ENCODE assay signal across 9 mouse cellular contexts in genomic region chr5:35551855-35552837, GRCm38 (mm10). TPM values are rescaled to one million over a fixed set of nuclear protein-coding genes. Genes with fewer than 3 reads are reported as not detected.
A peak's percentile ranks its signal among the peaks of the same experiment; 100 is the strongest.
DNase-seq lines count a peak whose midpoint lies in the region; ATAC-seq lines count a peak whose summit lies in the region.
"Had no signal": no experiment of that assay in that cellular context is flagged by ENCODE, and none has a peak within 500 bp of the region (broad histone marks: within the 10 kb centered on the region; RNA-seq: fewer than 3 reads in every experiment).

No protein-coding gene starts in this region.

- H3K27me3 ChIP-seq in heart, embryonic 10.5 days (ENCODE audit: insufficient read depth, poor library complexity, severe bottlenecking), result no peaks in the 10 kb centered on the region
- H3K27me3 ChIP-seq in intestine, embryonic 15.5 days (replicated peaks), result no peaks in the 10 kb centered on the region
- H3K27me3 ChIP-seq in midbrain, embryonic 14.5 days (ENCODE audit: control insufficient read depth, insufficient read depth, low read length), result no peaks in the 10 kb centered on the region

- H3K4me1 ChIP-seq in heart, embryonic 10.5 days, result no peaks in the 10 kb centered on the region
- H3K4me1 ChIP-seq in intestine, embryonic 15.5 days (replicated peaks), result peaks cover 11% of the 10 kb centered on the region; the same call in 1 of the 2 replicates
- H3K4me1 ChIP-seq in midbrain, embryonic 14.5 days (ENCODE audit: control insufficient read depth, insufficient read depth, low read length), result no peaks in the 10 kb centered on the region

- H3K9ac ChIP-seq in intestine, embryonic 15.5 days, result no peak overlapping the region
- no peak overlapping the region for H3K9ac ChIP-seq in midbrain, embryonic 14.5 days (replicated peaks; ENCODE audit: low read length)

- 41% methylated on average over 7 of the region's 7 CpGs for WGBS in heart, embryonic 10.5 days
- 43% methylated on average over 7 of the region's 7 CpGs for WGBS in intestine, embryonic 15.5 days
- WGBS in midbrain, embryonic 14.5 days, result 52% methylated on average over 7 of the region's 7 CpGs

- peak; percentile 69 for ATAC-seq in intestine, embryonic 15.5 days
- no peak for ATAC-seq in midbrain, embryonic 14.5 days (ENCODE audit: low FRiP score, low TSS enrichment)

- no peak overlapping the region for H3K27ac ChIP-seq in heart, embryonic 10.5 days
- H3K27ac ChIP-seq in intestine, embryonic 15.5 days, result 0 out of 2 replicates have a peak overlapping the region, but pooled peaks have one; percentile 27
- H3K27ac ChIP-seq in midbrain, embryonic 14.5 days (replicated peaks; ENCODE audit: low read depth, low read length), result no peak overlapping the region

- H3K9me3 ChIP-seq in heart, embryonic 10.5 days, result no peaks in the 10 kb centered on the region
- H3K9me3 ChIP-seq in intestine, embryonic 15.5 days, result no peaks in the 10 kb centered on the region
- H3K9me3 ChIP-seq in midbrain, embryonic 14.5 days (ENCODE audit: control insufficient read depth, low read length), result no peaks in the 10 kb centered on the region

- H3K4me2 ChIP-seq in intestine, embryonic 15.5 days (replicated peaks), result no peak overlapping the region
- H3K4me2 ChIP-seq in midbrain, embryonic 14.5 days (ENCODE audit: low read length), result no peak overlapping the region
- H3K4me2 ChIP-seq: midbrain, embryonic 11.5 days had no signal

- peaks cover 20% of the 10 kb centered on the region for H3K36me3 ChIP-seq in heart, embryonic 10.5 days
- H3K36me3 ChIP-seq in intestine, embryonic 15.5 days, result peaks cover 9% of the 10 kb centered on the region; the same call in 1 of the 2 replicates
- H3K36me3 ChIP-seq in midbrain, embryonic 14.5 days (ENCODE audit: control insufficient read depth, insufficient read depth, low read length), result peaks cover 19% of the 10 kb centered on the region

- H3K4me3 ChIP-seq in heart, embryonic 10.5 days, result no peak overlapping the region
- H3K4me3 ChIP-seq in intestine, embryonic 15.5 days (replicated peaks), result no peak overlapping the region
- H3K4me3 ChIP-seq in midbrain, embryonic 14.5 days (replicated peaks; ENCODE audit: low read depth, low read length), result no peak overlapping the region

- DNase-seq in heart, adult 11 months, result peak; percentile 97
- no peak for DNase-seq in heart, embryonic 10.5 days (ENCODE audit: low spot score)
- peak; percentile 31 for DNase-seq in urinary bladder, postnatal 14 days (ENCODE audit: low spot score)
- DNase-seq in urinary bladder, adult 2 months (ENCODE audit: low spot score), result no peak
- no peak for DNase-seq in left cerebral cortex, adult 11 months (ENCODE audit: low spot score)
- no peak for DNase-seq in midbrain, embryonic 14.5 days
- DNase-seq in ovary, postnatal 14 days (ENCODE audit: low spot score), result no peak

RNA-seq across cellular contexts. Expression of gene Trmt44, which starts 22.7 kb away (rescaled TPM):
- 5.6 and 9.4 TPM in 2 replicates for polyA plus RNA-seq in heart, embryonic 10.5 days (2016; fragmentation: Nextera tagmentation; extraction: Ambion mirVana)
- 4.3 and 5.4 TPM in 2 replicates for polyA plus RNA-seq in urinary bladder, adult 2 months (2012; rRNA removed)
- 8.1 and 8.5 TPM in 2 replicates for polyA plus RNA-seq in intestine, embryonic 15.5 days (2015; fragmentation: Nextera tagmentation; extraction: Ambion mirVana)
- polyA plus RNA-seq in midbrain, embryonic 14.5 days (2014; fragmentation: Nextera tagmentation; extraction: Ambion mirVana), result 7.3 and 7.4 TPM in 2 replicates

RNA-seq across cellular contexts. Expression of gene Cpz, which starts 26.6 kb away (rescaled TPM):
- polyA plus RNA-seq in heart, embryonic 10.5 days (2016; fragmentation: Nextera tagmentation; extraction: Ambion mirVana), result 5.0 and 8.3 TPM in 2 replicates
- polyA plus RNA-seq in urinary bladder, adult 2 months (2012; rRNA removed), result 36.1 and 38.1 TPM in 2 replicates
- polyA plus RNA-seq in intestine, embryonic 15.5 days (2015; fragmentation: Nextera tagmentation; extraction: Ambion mirVana), result 13.5 and 13.9 TPM in 2 replicates
- polyA plus RNA-seq in midbrain, embryonic 14.5 days (2014; fragmentation: Nextera tagmentation; extraction: Ambion mirVana), result 0.79 TPM in 1 of 2 replicates, not detected in the other

RNA-seq across cellular contexts. Expression of gene Acox3, which starts 30.7 kb away (rescaled TPM):
- polyA plus RNA-seq in heart, embryonic 10.5 days (2016; fragmentation: Nextera tagmentation; extraction: Ambion mirVana), result 9.9 and 10.3 TPM in 2 replicates
- polyA plus RNA-seq in urinary bladder, adult 2 months (2012; rRNA removed), result 30.1 and 35.0 TPM in 2 replicates
- 13.2 and 13.8 TPM in 2 replicates for polyA plus RNA-seq in intestine, embryonic 15.5 days (2015; fragmentation: Nextera tagmentation; extraction: Ambion mirVana)
- polyA plus RNA-seq in midbrain, embryonic 14.5 days (2014; fragmentation: Nextera tagmentation; extraction: Ambion mirVana), result 15.3 and 19.0 TPM in 2 replicates

Comparison
In these comparisons a context has a peak if more than half of its experiments do, and no peak if none do; other contexts are left out.
1. DNase-seq: peak in heart, adult 11 months (single experiment) and urinary bladder, postnatal 14 days (single experiment); none in heart, embryonic 10.5 days (single experiment), urinary bladder, adult 2 months (single experiment), left cerebral cortex, adult 11 months (single experiment), midbrain, embryonic 14.5 days (single experiment) and ovary, postnatal 14 days (single experiment).